Mouse (Mus musculus) effector memory CD4-positive, alpha-beta T cell, adult 5 months (primary cell): ENCODE measurements around the gene Scrn2. TPM values are rescaled to one million over a fixed set of nuclear protein-coding genes. Genes with fewer than 3 reads are reported as not detected.

Experiments
- polyA plus RNA-seq: library from polyadenylated mRNA; unstranded; fragments of 100-300 nt; shearing (Covaris generic); gene quantifications from one replicate; pipeline ENCODE4 v1.2.1, GENCODE M21; 2017

Scrn2 gene
- 3.8 TPM for polyA plus RNA-seq

DNA sequence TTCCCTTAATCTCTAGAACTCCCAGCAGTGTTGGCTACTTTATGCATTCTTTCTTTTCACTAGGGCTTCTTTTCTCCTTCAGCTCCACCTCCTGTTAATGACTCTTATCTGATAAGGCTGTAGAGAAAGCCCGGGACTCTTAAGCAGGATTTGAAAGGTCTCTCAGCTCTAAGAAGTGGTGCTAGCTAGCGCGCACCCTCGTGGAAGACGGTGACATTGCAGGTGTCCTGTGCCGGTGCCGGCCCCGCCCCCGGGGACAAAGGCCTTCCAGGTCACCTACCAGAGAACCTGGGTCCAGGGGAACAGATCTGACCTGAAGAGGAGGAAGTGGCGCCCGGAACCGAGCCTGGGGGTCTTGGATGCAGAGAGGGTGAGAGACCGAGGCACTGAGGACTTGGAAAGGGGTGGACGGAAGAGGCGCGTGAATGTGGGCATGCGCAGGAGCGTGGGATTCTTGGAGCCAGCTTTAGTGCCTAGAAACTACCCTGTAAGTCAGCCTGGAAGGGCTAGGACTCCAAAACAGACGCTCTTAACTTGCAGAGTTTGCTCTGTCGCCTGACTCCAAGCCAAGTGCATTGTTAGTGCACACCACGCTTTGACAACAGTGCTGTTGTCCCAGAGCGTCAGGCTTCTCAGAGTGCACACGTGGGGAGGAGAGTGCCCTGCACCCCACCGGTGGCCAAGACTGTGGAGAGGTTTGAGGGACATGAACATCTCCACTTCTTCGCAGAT, at the start of gene Scrn2:
Gene Scrn2 (plus strand): TSS at position 253 of the 732 bp plus-strand sequence.

DNA sequence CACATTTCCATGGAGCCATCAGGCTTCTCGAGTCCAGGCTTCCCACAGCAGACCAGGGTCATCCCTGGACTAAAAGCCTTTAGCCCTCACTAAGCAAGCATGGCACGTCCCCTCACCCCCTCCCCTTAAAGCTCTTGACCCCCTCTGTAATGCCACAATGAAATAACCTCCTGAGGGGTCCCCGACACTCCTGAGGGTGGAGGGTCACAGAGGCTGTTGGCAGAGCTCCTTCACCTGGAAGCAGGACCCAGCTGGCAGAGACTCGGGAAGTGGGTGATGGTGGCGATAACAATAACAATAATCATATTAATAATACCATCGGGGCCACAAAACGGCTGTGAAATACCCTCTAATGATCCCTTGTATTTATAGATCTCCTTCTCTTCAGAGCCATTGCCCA, 46.9 kb upstream of the Scrn2 start, which contains the start of gene Sp2:
Gene Sp2 (minus strand): TSS at position 101 of the 400 bp plus-strand sequence.

DNA sequence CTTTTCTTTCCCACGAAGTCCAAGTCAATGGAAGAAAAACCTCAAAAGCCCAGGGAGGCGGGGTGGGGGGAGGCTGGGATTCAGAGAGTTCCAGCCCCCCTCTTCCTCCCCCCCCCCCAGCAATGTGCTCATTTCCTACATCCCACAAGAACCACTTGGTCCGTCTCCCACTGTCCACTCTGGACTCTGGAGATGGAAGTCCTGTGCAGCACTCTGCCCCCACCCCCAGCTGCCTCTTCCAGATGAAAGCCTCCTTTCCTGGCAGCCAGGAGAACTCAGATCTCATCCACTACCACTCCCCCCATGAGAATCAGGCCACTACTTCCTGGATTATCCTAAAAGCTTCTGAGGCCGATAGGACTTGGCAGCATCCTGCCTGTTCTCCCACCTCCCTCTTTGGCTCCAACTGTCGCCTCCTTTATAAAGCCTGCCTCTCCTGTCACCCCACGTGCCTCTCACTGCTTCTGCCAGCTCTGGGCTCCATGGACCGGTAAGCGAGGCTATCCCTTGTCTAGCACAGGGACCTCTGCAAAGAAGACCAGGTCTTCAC, 16.5 kb upstream of the Scrn2 start, which contains the start of gene Sp6:
Gene Sp6 (plus strand): TSS at position 274 of the 550 bp plus-strand sequence.

DNA sequence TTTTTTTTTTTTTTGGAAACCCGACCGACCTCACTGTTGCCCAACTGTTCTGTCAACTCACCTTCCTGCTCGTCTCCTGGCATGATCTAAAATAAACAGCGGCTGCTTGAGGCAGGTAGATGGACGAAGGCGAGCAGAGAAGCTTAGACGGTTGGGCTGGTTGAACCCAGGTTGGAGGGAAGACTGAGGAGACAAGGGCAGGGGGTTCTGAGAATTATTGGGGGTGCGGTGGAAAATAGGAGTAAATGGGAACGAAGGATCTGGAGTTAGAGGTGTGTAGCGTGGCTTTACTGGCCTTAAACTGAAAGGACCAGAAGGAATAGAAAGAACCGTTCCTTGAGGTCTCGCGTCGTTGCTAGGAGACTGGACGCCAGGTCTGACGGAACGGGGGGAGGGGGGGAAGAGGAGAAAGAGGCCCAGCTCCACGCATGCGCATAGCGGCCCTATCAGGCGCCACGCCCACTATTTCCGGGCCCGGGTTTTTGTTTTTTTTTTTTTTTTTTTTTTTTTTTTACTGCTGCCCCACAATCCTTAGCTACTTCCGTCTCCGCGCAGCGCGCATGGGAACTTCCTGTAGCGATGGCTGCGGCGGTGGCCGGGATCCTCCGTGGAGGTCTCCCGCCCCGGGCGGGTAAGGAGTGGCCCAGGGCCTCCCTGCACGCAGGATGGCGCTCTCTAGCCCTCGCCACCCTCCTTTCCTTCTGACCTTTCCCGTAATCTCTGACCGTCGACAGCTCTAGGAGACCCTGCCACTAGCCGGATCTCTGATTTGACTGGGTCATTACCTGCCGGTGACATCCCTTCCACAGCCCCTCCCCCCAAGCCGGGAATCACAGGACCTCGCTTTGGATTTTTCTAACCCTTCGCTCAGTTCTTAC, 11.5 kb downstream of the Scrn2 start, which contains the start of the genes Lrrc46 and Mrpl10:
Gene Lrrc46 (minus strand): TSS at position 386 of the 878 bp plus-strand sequence.
Gene Mrpl10 (plus strand): TSS at position 539 of the 878 bp plus-strand sequence.

DNA sequence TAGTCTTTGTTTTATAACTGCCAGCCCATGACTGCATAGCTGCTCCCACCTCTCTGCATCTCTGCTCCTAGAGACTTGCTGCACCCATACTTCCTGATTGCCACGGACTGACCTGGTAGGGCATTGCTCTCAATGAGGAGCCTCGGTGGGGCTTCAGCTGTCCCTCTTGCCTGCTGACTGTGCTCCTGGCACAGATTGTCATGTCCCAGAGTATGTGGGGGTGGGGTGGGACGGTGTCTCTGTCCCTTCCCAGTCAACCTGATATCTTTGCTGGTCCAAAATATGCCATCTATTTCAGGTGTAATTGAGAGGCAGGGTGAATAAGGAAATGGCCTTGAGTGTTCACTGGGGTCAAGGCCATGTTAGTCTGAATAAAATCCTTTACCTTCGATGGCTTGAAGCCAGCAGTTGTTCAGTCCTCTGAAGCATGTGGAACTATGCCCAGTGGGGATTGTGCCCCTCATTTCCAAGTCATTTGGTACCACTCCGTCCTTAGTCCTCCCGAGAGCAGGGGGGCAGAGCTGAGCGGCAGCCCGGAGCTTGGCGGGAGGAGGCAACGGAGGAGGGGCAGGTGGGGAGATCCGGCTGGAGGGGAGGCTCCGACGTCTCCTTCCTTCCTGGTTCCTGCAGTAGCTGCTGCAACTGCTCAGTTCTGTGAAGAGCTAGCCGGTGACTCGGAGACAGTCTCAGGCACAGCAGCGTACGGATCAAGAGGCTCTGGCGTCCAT, 20.6 kb downstream of the Scrn2 start, which contains the start of gene Osbpl7:
Gene Osbpl7 (plus strand): TSS at position 413 of the 728 bp plus-strand sequence.

Other genes with a start within 250 kb of the Scrn2 start
- 24.1 TPM for gene Cbx1, start 240.8 kb upstream of the Scrn2 start, polyA plus RNA-seq
- 45.8 TPM for gene Nfe2l1, start 200.0 kb upstream of the Scrn2 start, polyA plus RNA-seq
- gene Copz2, start 180.1 kb upstream of the Scrn2 start, polyA plus RNA-seq = not detected
- gene Cdk5rap3, start 113.4 kb upstream of the Scrn2 start, polyA plus RNA-seq = 66.9 TPM
- gene Prr15l, start 101.8 kb upstream of the Scrn2 start, polyA plus RNA-seq = not detected
- gene Pnpo, start 86.0 kb upstream of the Scrn2 start, polyA plus RNA-seq = 39.7 TPM
- gene Sp2, start 47.0 kb upstream of the Scrn2 start, polyA plus RNA-seq = 76.5 TPM
- 4.6 TPM for gene Sp6, start 16.5 kb upstream of the Scrn2 start, polyA plus RNA-seq
- gene Lrrc46, start 11.5 kb downstream of the Scrn2 start, polyA plus RNA-seq = not detected
- 36.8 TPM for gene Mrpl10, start 11.6 kb downstream of the Scrn2 start, polyA plus RNA-seq
- gene Osbpl7, start 20.7 kb downstream of the Scrn2 start, polyA plus RNA-seq = 19.6 TPM
- 208 TPM for gene Tbx21, start 85.4 kb downstream of the Scrn2 start, polyA plus RNA-seq
- 4.8 TPM for gene Tbkbp1, start 121.6 kb downstream of the Scrn2 start, polyA plus RNA-seq
- gene Kpnb1, start 157.9 kb downstream of the Scrn2 start, polyA plus RNA-seq = 20.3 TPM